Mouse (Mus musculus) kidney, postnatal 0 days (tissue): ENCODE data around the gene Dis3l2. TPM values are rescaled to one million over a fixed set of nuclear protein-coding genes. Genes with fewer than 3 reads are reported as not detected.

Source experiments
- ATAC-seq: fragments of 200-750 bp; cut with Nextera tagmentation; replicated peaks from 2 replicates; pipeline ENCODE4 v1.8.0; 2017; ENCODE audit warnings: low read depth, moderate number of reproducible peaks, moderate TSS enrichment, moderate library complexity; ENCODE audit not compliant: low FRiP score
- DNase-seq: peaks from one replicate; pipeline ENCODE4 v3.0.0-alpha.2; 2016; ENCODE audit warnings: low spot score
- H3K27ac ChIP-seq: fragments of 300-500 bp; sonication (generic); 2 replicates; pipeline ENCODE4 v1.5.1; 2014; ENCODE audit warnings: mild to moderate bottlenecking
- H3K27me3 ChIP-seq: fragments of 300-500 bp; sonication (generic); 2 replicates; pipeline ENCODE4 v1.6.1; 2014; ENCODE audit warnings: low read length, mixed read lengths; ENCODE audit not compliant: insufficient read depth
- H3K36me3 ChIP-seq: fragments of 300-500 bp; sonication (generic); 2 replicates; pipeline ENCODE4 v1.6.1; 2014; ENCODE audit warnings: low read length, mixed read lengths; ENCODE audit not compliant: insufficient read depth
- H3K4me1 ChIP-seq: fragments of 300-500 bp; sonication (generic); replicated peaks from 2 replicates; pipeline ENCODE4 v1.6.1; 2014; ENCODE audit warnings: antibody characterized with exemption, low read length, mixed read lengths; ENCODE audit not compliant: insufficient read depth
- H3K4me2 ChIP-seq: fragments of 300-500 bp; sonication (generic); 2 replicates; pipeline ENCODE4 v1.6.1; 2014; ENCODE audit warnings: mild to moderate bottlenecking, low read length, moderate library complexity, mixed read lengths
- H3K4me3 ChIP-seq: fragments of 300-500 bp; sonication (generic); replicated peaks from 2 replicates; pipeline ENCODE4 v1.5.1; 2014; ENCODE audit warnings: low read depth, low read length
- H3K9ac ChIP-seq: fragments of 300-500 bp; sonication (generic); 2 replicates; pipeline ENCODE4 v1.6.1; 2014; ENCODE audit warnings: low read depth, low read length
- H3K9me3 ChIP-seq: fragments of 300-500 bp; sonication (generic); replicated peaks from 2 replicates; pipeline ENCODE4 v1.6.1; 2016; ENCODE audit warnings: low read length, inconsistent platforms, mixed read lengths
- CTCF ChIP-seq: IDR thresholded peaks from 2 replicates; pipeline ENCODE4 v1.5.1; 2016; ENCODE audit warnings: antibody characterized with exemption, low read depth, mild to moderate bottlenecking, moderate library complexity
- WGBS: fragments of 180-500 bp; shearing (Covaris S2); extraction: QIAGEN DNeasy Blood & Tissue Kit; methylation state at CpG from one replicate; pipeline ENCODE4 v1.1.7; 2014; 5-methylcytosine and 5-hydroxymethylcytosine counted together
- polyA plus RNA-seq: library from polyadenylated mRNA; unstranded; fragments of >200 nt; fragmentation: Nextera tagmentation; extraction: Ambion mirVana; gene quantifications from 2 replicates; pipeline ENCODE4 v1.2.1, GENCODE M21; 2015

Dis3l2 gene
- polyA plus RNA-seq, 1 experiment from 2014 or later: 20.9 TPM

DNA sequence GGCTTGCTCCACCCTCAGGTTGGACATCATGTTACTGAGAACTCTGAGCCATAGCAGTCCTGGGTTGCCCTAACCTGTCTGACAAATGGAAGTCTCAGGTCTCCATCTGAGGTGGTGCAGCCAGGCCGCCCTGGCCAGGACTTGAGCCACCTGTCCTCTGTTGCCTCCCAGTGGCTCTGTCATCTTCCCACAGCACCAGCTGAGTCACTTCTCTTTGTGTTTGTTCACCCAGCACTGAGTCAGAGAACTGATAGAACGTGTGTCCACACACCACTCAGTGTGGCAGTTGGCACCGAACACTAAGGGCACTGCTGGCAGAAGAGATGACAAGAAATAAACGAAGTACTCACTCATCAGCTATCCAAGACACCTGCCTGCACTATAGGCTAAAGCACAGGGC lies 347.8 kb downstream of the Dis3l2 start:
- ATAC-seq (no peak), DNase-seq (no peak)
- Histone ChIP-seq H3K9me3 (no peaks in the 10 kb centered on the region), H3K9ac (no peak overlapping the region), H3K4me1 (no peaks in the 10 kb centered on the region), H3K36me3 (peaks cover 21% of the 10 kb centered on the region; the same call in 1 of the 2 replicates), H3K4me2 (no peak overlapping the region), H3K27me3 (no peaks in the 10 kb centered on the region), H3K4me3 (no peak overlapping the region), H3K27ac (no peak overlapping the region)
- WGBS: 81% methylated on average over 4 of the region's 4 CpGs
- no peak for TF ChIP-seq CTCF

- ATAC-seq (no peak), DNase-seq (no peak)
- no peaks in the 10 kb centered on the region for H3K9me3 ChIP-seq
- H3K4me1 ChIP-seq: no peaks in the 10 kb centered on the region
- no peak overlapping the region for H3K9ac ChIP-seq
- WGBS: 71% methylated on average over 4 of the region's 4 CpGs
- H3K36me3 ChIP-seq: no peaks in the 10 kb centered on the region
- no peak overlapping the region for H3K4me2 ChIP-seq
- no peak overlapping the region for H3K27ac ChIP-seq
- no peak for TF ChIP-seq CTCF
- no peaks in the 10 kb centered on the region for H3K27me3 ChIP-seq
- no peak overlapping the region for H3K4me3 ChIP-seq
These were observed 353.5 kb downstream of the Dis3l2 start for GRCm38 (mm10) chr1:87057075-87057474.

DNA sequence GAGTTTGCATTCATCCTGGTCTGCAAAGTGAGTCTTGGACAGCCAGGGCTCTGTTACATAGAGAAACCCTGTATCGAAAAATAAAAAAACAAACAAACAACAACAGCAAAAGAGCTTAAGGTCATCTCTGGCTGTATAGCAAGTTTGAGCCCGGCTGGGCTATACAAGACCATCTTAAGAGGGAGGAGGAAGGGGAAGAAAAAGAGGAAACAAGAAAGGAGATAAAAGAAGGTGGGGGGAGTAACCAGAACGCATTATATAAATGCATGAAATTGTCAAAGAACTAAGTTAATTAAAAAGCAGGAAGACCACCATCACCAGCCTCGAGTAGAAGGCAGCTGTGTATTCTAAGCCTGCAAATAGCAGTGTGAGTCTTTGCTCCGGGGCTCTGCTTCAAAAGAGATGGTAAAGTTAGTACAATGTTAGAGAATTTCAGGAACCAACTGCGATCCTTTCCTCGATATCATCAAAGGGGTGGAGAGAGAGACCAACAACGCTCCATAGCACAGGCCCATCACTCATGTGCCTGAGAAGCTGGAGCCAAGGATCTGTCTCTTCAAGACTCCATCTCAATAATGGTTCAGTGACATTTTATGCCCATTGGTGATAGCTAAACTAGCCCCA lies 355.5 kb downstream of the Dis3l2 start:
- H3K9ac ChIP-seq: no peak overlapping the region
- TF ChIP-seq CTCF: no peak
- WGBS: 71% methylated on average over 8 of the region's 8 CpGs
- H3K4me3 ChIP-seq: no peak overlapping the region
- 0 out of 2 replicates have a peak, but pooled peaks cover 3% of the 10 kb centered on the region for H3K9me3 ChIP-seq
- H3K27me3 ChIP-seq: no peaks in the 10 kb centered on the region
- no peak overlapping the region for H3K4me2 ChIP-seq
- no peaks in the 10 kb centered on the region for H3K4me1 ChIP-seq
- no peaks in the 10 kb centered on the region for H3K36me3 ChIP-seq
- no peak for DNase-seq
- ATAC-seq: no peak
- no peak overlapping the region for H3K27ac ChIP-seq

DNA sequence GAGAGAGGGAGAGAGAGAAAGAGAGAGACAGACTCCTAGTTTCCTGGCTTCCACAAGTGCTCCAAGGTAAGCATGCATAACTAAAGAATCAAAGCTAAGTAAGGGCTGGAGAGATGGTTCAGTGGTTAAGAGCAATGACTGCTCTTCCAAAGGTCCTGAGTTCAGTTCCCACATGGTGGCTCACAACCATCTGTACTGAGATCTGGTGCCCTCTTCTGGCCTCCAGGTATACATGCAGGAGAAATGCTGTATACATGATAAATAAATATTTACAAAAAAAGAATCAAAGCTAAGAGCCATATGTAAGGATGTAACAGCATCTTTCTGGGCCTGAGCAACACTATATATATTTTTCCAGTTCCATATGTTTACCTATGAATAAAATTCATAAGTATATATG lies 357.3 kb downstream of the Dis3l2 start:
- no peak overlapping the region for H3K4me3 ChIP-seq
- 0 out of 2 replicates have a peak, but pooled peaks cover 3% of the 10 kb centered on the region for H3K9me3 ChIP-seq
- no peaks in the 10 kb centered on the region for H3K36me3 ChIP-seq
- no peak for DNase-seq
- no peak for ATAC-seq
- H3K27me3 ChIP-seq: no peaks in the 10 kb centered on the region
- H3K4me1 ChIP-seq: no peaks in the 10 kb centered on the region
- no peak overlapping the region for H3K9ac ChIP-seq
- H3K27ac ChIP-seq: no peak overlapping the region
- no peak overlapping the region for H3K4me2 ChIP-seq
- TF ChIP-seq CTCF: peak; percentile 51; the same call in 1 of the 2 replicates

GRCm38 (mm10) chr1:87070720-87071119 lies 367.1 kb downstream of the Dis3l2 start:
- H3K27me3 ChIP-seq: no peaks in the 10 kb centered on the region
- TF ChIP-seq CTCF: peak; percentile 61
- no peaks in the 10 kb centered on the region for H3K9me3 ChIP-seq
- no peaks in the 10 kb centered on the region for H3K36me3 ChIP-seq
- no peak overlapping the region for H3K9ac ChIP-seq
- H3K27ac ChIP-seq: no peak overlapping the region
- H3K4me3 ChIP-seq: no peak overlapping the region
- no peak overlapping the region for H3K4me2 ChIP-seq
- ATAC-seq: peak; percentile 26; the same call in 1 of the 2 replicates
- no peaks in the 10 kb centered on the region for H3K4me1 ChIP-seq
- 60% methylated on average over 16 of the region's 16 CpGs for WGBS
- DNase-seq: no peak

DNA sequence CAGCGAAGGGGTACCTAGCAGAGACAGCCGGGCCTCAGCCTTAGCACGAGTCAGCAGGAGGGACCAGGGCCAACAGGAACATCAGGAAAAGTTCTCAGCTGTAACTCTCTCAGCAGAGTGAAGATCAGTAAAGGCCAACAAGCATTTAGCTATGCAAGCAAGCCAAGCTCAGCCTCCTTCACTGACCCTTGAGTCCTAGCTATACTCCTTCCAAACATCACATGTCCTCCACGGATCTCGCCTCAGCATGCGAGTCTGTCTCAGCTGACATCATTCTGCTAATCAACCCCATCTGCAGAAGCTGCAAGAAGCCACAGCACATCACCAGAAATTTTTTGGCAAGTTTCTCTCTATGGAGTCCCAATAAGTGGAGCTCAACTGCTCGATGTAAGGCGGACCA lies 370.2 kb downstream of the Dis3l2 start:
- no peak overlapping the region for H3K4me3 ChIP-seq
- no peak overlapping the region for H3K4me2 ChIP-seq
- no peaks in the 10 kb centered on the region for H3K27me3 ChIP-seq
- ATAC-seq (no peak), DNase-seq (no peak)
- H3K9ac ChIP-seq: no peak overlapping the region
- H3K36me3 ChIP-seq: no peaks in the 10 kb centered on the region
- no peaks in the 10 kb centered on the region for H3K9me3 ChIP-seq
- no peaks in the 10 kb centered on the region for H3K4me1 ChIP-seq
- no peak for TF ChIP-seq CTCF
- no peak overlapping the region for H3K27ac ChIP-seq
- 72% methylated on average over 8 of the region's 8 CpGs for WGBS

- H3K27me3 ChIP-seq: no peaks in the 10 kb centered on the region
- H3K36me3 ChIP-seq: no peaks in the 10 kb centered on the region
- no peaks in the 10 kb centered on the region for H3K4me1 ChIP-seq
- WGBS: 59% methylated on average over 4 of the region's 4 CpGs
- no peaks in the 10 kb centered on the region for H3K9me3 ChIP-seq
- no peak overlapping the region for H3K9ac ChIP-seq
- H3K27ac ChIP-seq: no peak overlapping the region
- H3K4me3 ChIP-seq: no peak overlapping the region
- TF ChIP-seq CTCF: no peak
- ATAC-seq (no peak), DNase-seq (no peak)
- no peak overlapping the region for H3K4me2 ChIP-seq
These were observed 382.6 kb downstream of the Dis3l2 start for GRCm38 (mm10) chr1:87086196-87086595.
